Mouse (Mus musculus): ENCODE measurements around the gene Tln2. TPM values are rescaled to one million over a fixed set of nuclear protein-coding genes. Genes with fewer than 3 reads are reported as not detected.

Gene Tln2
- polyA plus RNA-seq, 1 experiment from 2014 or later, result 37.9 TPM

DNA sequence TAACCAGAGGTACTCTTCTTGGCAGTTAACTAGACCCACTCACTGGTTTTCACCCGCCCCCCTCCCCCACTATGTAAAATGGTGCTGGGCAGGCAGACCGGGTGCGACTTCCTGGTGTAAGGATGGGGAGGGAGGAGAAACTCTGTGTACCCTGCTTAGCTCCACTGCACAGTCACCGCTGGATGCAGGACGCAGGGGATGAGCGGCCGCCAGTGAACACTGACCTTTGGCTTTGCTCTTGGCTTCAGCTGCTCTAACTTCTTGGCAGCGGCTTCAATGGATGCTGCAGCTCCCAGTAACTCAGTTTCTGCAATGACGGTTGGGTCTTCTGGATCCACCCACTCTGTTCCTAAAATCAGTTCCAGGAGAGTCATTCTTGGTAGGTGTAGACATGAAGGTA lies 319.0 kb downstream of the Tln2 start:
- H3K9ac ChIP-seq (ENCODE audit: low read depth, low read length), result no peak overlapping the region
- WGBS, result 80% methylated on average over 9 of the region's 9 CpGs
- no peak overlapping the region for H3K4me3 ChIP-seq (ENCODE audit: low read length)
- H3K9me3 ChIP-seq (ENCODE audit: control insufficient read depth, low read length), result no peaks in the 10 kb centered on the region
- H3K27me3 ChIP-seq (replicated peaks; ENCODE audit: control insufficient read depth, insufficient read depth, low read length), result no peaks in the 10 kb centered on the region
- no peaks in the 10 kb centered on the region for H3K36me3 ChIP-seq (ENCODE audit: control insufficient read depth, insufficient read depth, low read length)
- H3K4me2 ChIP-seq (ENCODE audit: low read length), result no peak overlapping the region
- H3K4me1 ChIP-seq (ENCODE audit: control insufficient read depth, insufficient read depth, low read depth, low read length), result no peaks in the 10 kb centered on the region
- no peak for ATAC-seq
- H3K27ac ChIP-seq (ENCODE audit: low read depth, low read length), result no peak overlapping the region

DNA sequence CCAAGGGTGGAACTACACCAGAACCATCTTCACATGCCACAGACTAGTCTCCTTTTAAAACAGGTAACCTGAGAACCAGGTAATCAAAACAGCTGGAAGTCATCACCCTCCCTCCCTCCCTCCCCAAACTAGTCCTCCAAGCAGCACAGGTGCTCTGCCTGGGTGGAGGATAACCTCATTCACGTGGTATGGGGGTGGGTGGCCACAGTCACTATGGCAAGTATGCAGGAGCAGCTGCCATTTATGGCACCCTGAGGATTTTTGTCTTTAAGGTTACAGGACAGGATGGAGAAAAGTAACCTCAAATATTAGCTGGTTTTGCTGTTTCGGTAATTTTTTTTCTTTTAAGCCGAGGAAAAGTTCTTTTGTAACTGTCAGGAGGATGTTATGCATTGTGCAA lies 322.5 kb downstream of the Tln2 start:
- ATAC-seq, result no peak
- Histone ChIP-seq H3K36me3 (ENCODE audit: control insufficient read depth, insufficient read depth, low read length) (no peaks in the 10 kb centered on the region), H3K4me2 (ENCODE audit: low read length) (no peak overlapping the region), H3K4me1 (ENCODE audit: control insufficient read depth, insufficient read depth, low read depth, low read length) (no peaks in the 10 kb centered on the region), H3K27ac (ENCODE audit: low read depth, low read length) (no peak overlapping the region), H3K9me3 (ENCODE audit: control insufficient read depth, low read length) (no peaks in the 10 kb centered on the region), H3K4me3 (ENCODE audit: low read length) (no peak overlapping the region), H3K27me3 (replicated peaks; ENCODE audit: control insufficient read depth, insufficient read depth, low read length) (no peaks in the 10 kb centered on the region), H3K9ac (ENCODE audit: low read depth, low read length) (no peak overlapping the region)
- 75% methylated on average over 3 of the region's 3 CpGs for WGBS

DNA sequence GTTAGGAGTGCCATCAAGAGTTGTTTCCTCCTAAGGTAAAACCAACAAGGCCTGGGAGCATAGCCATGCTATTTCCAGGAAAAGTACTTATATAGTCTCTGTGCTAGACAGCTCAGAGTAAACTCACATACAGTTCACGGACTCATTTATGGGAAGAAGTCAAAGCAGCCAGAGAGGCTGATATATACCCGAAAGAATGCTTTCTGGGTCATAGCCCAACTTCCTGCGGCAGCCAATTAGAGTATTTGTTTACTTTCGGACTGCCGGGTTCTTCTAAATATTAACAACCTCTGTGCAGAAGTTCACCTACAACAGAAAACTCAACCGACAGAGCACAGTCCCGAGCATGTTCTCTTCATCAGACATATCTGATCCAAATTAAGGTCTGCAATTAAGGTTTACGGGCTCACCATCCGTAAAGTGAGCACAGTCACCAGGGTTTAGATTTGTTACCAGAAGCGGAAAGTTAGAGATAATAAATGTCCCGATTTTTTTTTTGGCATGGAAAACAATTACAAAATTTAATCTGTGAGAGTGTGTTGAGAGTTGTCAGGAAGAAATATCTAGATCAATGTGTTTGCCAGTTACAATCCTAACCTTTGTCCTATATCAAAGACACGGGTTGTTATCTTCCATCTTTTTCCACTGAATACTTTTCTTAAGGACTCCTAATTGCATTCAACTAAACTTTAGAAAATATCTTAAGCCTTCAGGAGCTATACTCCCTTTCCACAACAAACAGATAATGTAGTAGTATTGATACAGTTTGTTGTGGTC lies 323.9 kb downstream of the Tln2 start:
- Histone ChIP-seq H3K27ac (ENCODE audit: low read depth, low read length) (no peak overlapping the region), H3K9me3 (ENCODE audit: control insufficient read depth, low read length) (no peaks in the 10 kb centered on the region), H3K27me3 (replicated peaks; ENCODE audit: control insufficient read depth, insufficient read depth, low read length) (no peaks in the 10 kb centered on the region), H3K36me3 (ENCODE audit: control insufficient read depth, insufficient read depth, low read length) (no peaks in the 10 kb centered on the region), H3K4me2 (ENCODE audit: low read length) (no peak overlapping the region), H3K9ac (ENCODE audit: low read depth, low read length) (no peak overlapping the region), H3K4me1 (ENCODE audit: control insufficient read depth, insufficient read depth, low read depth, low read length) (no peaks in the 10 kb centered on the region), H3K4me3 (ENCODE audit: low read length) (no peak overlapping the region)
- no peak for ATAC-seq
- 86% methylated on average over 12 of the region's 12 CpGs for WGBS

DNA sequence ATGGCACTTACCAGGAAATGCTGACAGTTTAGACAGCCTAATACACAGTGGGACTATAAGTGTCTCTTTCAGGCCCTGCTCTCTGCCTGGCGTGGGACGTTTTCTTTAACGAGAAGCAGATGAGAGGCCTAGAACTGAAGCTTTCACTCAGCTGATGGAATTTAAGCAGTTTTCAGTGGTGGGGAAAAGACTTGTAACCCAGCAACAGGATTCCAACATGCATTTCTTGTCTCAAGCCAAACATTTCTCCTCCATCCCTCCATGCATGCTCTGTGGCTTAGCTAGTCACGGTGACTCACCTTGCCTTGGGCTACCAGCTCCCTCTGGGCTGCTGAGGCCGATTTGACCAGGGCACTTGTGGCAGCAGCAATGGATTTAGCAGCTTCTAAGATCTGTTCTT lies 330.5 kb downstream of the Tln2 start:
- ATAC-seq, result no peak
- Histone ChIP-seq H3K36me3 (ENCODE audit: control insufficient read depth, insufficient read depth, low read length) (peaks cover 3% of the 10 kb centered on the region; the same call in 1 of the 2 replicates), H3K9me3 (ENCODE audit: control insufficient read depth, low read length) (no peaks in the 10 kb centered on the region), H3K27me3 (replicated peaks; ENCODE audit: control insufficient read depth, insufficient read depth, low read length) (no peaks in the 10 kb centered on the region), H3K9ac (ENCODE audit: low read depth, low read length) (no peak overlapping the region), H3K4me3 (ENCODE audit: low read length) (no peak overlapping the region), H3K27ac (ENCODE audit: low read depth, low read length) (no peak overlapping the region), H3K4me2 (ENCODE audit: low read length) (no peak overlapping the region), H3K4me1 (ENCODE audit: control insufficient read depth, insufficient read depth, low read depth, low read length) (no peaks in the 10 kb centered on the region)
- WGBS, result 77% methylated on average over 5 of the region's 5 CpGs

DNA sequence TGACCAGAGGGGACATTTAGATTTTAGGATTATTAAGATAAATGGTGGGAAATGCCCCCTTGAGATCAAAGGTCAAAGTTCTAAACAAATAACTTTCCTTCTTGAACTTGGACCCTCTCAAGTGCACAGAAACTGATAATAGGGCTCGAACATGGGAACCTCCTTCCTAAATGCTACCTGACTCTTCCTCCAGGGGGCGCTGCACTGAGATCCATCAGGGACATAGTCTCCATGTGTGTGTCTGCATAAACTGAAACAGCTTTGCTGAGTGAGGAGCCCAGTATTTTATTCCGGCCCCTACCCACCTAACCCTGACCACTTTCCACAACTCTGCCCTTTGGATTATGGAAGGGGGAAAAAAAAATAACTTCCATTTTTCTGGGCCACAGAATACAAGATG lies 339.1 kb downstream of the Tln2 start:
- H3K9me3 ChIP-seq (ENCODE audit: control insufficient read depth, low read length), result no peaks in the 10 kb centered on the region
- no peak overlapping the region for H3K4me3 ChIP-seq (ENCODE audit: low read length)
- no peaks in the 10 kb centered on the region for H3K27me3 ChIP-seq (replicated peaks; ENCODE audit: control insufficient read depth, insufficient read depth, low read length)
- no peak overlapping the region for H3K27ac ChIP-seq (ENCODE audit: low read depth, low read length)
- H3K4me1 ChIP-seq (ENCODE audit: control insufficient read depth, insufficient read depth, low read depth, low read length), result no peaks in the 10 kb centered on the region
- ATAC-seq, result no peak
- H3K9ac ChIP-seq (ENCODE audit: low read depth, low read length), result no peak overlapping the region
- no peak overlapping the region for H3K4me2 ChIP-seq (ENCODE audit: low read length)
- H3K36me3 ChIP-seq (ENCODE audit: control insufficient read depth, insufficient read depth, low read length), result peaks cover 12% of the 10 kb centered on the region; the same call in 1 of the 2 replicates
- 61% methylated on average over 3 of the region's 3 CpGs for WGBS

DNA sequence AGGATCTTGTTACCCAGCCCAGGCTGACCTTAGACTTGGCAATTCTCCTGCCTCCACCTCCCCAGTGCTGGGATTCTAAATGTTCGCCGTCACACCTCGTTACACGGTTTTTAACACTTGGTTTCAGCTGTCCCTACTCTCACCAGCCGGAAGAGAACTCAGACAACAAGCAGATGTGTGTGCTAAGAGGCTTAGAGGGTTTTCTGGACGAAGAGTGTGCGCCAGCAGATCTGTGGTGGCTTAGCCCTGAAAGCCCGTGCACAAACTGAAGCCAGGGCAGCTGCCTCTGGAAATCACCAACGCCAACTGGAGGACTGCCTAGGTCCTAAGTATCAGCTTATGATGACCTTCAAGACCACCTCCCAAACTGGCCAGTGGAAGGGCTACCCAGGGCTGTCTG lies 341.5 kb downstream of the Tln2 start:
- Histone ChIP-seq H3K9me3 (ENCODE audit: control insufficient read depth, low read length) (no peaks in the 10 kb centered on the region), H3K27me3 (replicated peaks; ENCODE audit: control insufficient read depth, insufficient read depth, low read length) (no peaks in the 10 kb centered on the region), H3K27ac (ENCODE audit: low read depth, low read length) (no peak overlapping the region), H3K4me2 (ENCODE audit: low read length) (no peak overlapping the region), H3K36me3 (ENCODE audit: control insufficient read depth, insufficient read depth, low read length) (peaks cover 7% of the 10 kb centered on the region; the same call in 1 of the 2 replicates), H3K4me1 (ENCODE audit: control insufficient read depth, insufficient read depth, low read depth, low read length) (no peaks in the 10 kb centered on the region), H3K4me3 (ENCODE audit: low read length) (no peak overlapping the region), H3K9ac (ENCODE audit: low read depth, low read length) (no peak overlapping the region)
- 54% methylated on average over 9 of the region's 9 CpGs for WGBS
- ATAC-seq, result no peak

DNA sequence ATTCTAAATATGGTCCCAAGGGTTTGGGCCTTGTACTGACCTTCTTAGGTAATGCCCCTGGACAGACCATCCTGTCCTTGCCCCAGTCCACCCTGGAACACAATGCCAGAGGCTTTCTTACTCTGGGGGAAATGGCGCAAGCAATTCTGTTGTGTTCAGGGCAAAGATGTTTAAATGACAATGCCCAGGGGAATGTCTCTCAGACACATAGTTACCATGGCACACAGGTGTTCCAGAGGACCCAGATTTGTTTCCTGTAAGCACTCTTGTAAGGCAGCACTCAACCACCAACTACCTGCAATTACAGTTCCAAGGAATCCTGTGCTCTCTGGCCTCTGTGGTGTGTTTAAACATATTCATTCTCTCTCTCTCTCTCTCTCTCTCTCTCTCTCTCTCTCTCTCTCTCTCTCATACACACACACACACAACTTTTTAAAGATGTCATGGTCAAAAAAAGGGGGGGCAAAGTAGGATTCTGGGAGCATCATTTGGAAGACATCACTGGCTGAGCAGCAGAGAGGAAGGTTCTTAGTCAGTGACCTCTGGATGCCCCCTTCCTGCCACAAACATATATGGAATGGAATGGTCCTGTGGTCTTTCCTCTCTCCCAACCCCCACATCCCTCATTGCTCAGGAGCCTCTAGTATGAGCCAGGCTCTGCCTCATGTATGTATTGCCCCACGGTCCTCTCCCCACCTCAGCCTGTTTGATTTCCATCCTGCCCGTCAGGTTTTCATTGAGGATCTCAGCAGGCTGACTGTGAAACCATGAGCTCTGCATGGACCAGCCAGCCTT lies 345.1 kb downstream of the Tln2 start:
- Histone ChIP-seq H3K4me2 (ENCODE audit: low read length) (no peak overlapping the region), H3K27me3 (replicated peaks; ENCODE audit: control insufficient read depth, insufficient read depth, low read length) (no peaks in the 10 kb centered on the region), H3K4me3 (ENCODE audit: low read length) (no peak overlapping the region), H3K4me1 (ENCODE audit: control insufficient read depth, insufficient read depth, low read depth, low read length) (no peaks in the 10 kb centered on the region), H3K27ac (ENCODE audit: low read depth, low read length) (no peak overlapping the region), H3K9ac (ENCODE audit: low read depth, low read length) (no peak overlapping the region), H3K9me3 (ENCODE audit: control insufficient read depth, low read length) (no peaks in the 10 kb centered on the region), H3K36me3 (ENCODE audit: control insufficient read depth, insufficient read depth, low read length) (peaks cover 3% of the 10 kb centered on the region; the same call in 1 of the 2 replicates)
- ATAC-seq, result no peak
- WGBS, result 76% methylated on average over 3 of the region's 3 CpGs

DNA sequence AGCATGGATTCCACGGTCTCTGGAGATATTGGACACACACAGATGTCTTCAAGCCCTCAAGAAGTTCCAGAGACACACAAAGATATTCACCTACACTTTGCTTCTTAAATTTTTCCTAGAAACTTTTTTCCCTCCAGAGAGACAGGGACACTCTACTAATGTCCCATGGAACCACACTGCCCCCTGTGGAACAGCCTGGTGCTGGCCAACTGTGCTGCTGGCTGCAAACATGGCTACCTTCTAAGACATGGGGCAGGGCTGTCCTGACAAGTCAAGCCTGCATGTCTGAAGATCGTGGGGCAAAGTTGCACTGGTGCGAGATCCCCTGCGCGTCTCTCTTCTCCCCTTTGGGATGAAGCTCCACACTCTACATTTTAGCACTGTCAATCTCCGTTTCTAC lies 346.2 kb downstream of the Tln2 start:
- Histone ChIP-seq H3K27me3 (replicated peaks; ENCODE audit: control insufficient read depth, insufficient read depth, low read length) (no peaks in the 10 kb centered on the region), H3K9ac (ENCODE audit: low read depth, low read length) (no peak overlapping the region), H3K9me3 (ENCODE audit: control insufficient read depth, low read length) (no peaks in the 10 kb centered on the region), H3K36me3 (ENCODE audit: control insufficient read depth, insufficient read depth, low read length) (no peaks in the 10 kb centered on the region), H3K27ac (ENCODE audit: low read depth, low read length) (no peak overlapping the region), H3K4me1 (ENCODE audit: control insufficient read depth, insufficient read depth, low read depth, low read length) (no peaks in the 10 kb centered on the region), H3K4me2 (ENCODE audit: low read length) (no peak overlapping the region), H3K4me3 (ENCODE audit: low read length) (no peak overlapping the region)
- ATAC-seq, result no peak
- WGBS, result 64% methylated on average over 6 of the region's 6 CpGs

DNA sequence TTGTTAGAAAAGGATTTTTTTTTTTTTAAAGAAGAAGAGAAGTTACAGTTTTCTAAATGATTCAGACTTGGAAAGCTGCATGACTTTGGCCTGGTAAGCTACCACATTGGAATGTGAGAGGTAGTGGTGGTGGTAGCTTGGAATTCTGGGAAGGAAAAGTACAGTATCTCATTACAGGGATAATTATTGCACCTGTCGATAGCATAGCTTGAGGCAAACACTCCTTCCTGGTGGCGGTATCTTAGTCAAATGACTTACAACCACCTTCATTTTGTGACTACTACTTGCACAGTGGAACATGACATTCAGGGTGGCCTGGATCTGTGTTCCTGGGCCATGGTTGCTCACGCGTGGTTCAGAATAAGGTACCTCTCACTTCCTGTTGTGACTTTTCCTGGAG lies 348.3 kb downstream of the Tln2 start:
- no peaks in the 10 kb centered on the region for H3K4me1 ChIP-seq (ENCODE audit: control insufficient read depth, insufficient read depth, low read depth, low read length)
- H3K9ac ChIP-seq (ENCODE audit: low read depth, low read length), result no peak overlapping the region
- no peaks in the 10 kb centered on the region for H3K36me3 ChIP-seq (ENCODE audit: control insufficient read depth, insufficient read depth, low read length)
- 96% methylated on average over 4 of the region's 4 CpGs for WGBS
- no peaks in the 10 kb centered on the region for H3K9me3 ChIP-seq (ENCODE audit: control insufficient read depth, low read length)
- ATAC-seq, result no peak
- H3K27ac ChIP-seq (ENCODE audit: low read depth, low read length), result no peak overlapping the region
- H3K4me2 ChIP-seq (ENCODE audit: low read length), result no peak overlapping the region
- H3K4me3 ChIP-seq (ENCODE audit: low read length), result no peak overlapping the region
- no peaks in the 10 kb centered on the region for H3K27me3 ChIP-seq (replicated peaks; ENCODE audit: control insufficient read depth, insufficient read depth, low read length)
